Mouse (Mus musculus): Measurements from ENCODE around the gene Relch.

- TF ChIP-seq POLR2A (IDR thresholded peaks at IDR 0.05; ENCODE audit: control insufficient read depth in 1 of 2, insufficient read depth in 1 of 2, low read depth in 1 of 2, low read length in 2 of 2, poor library complexity in 1 of 2): no peak
- no peak for TF ChIP-seq CTCF (IDR thresholded peaks at IDR 0.05 in 2 of 3, conservative IDR thresholded peaks at IDR 0.05 in 1 of 3; ENCODE audit: control insufficient read depth in 1 of 3, insufficient read depth in 1 of 3, low read depth in 2 of 3, low read length in 3 of 3, poor library complexity in 1 of 3, severe bottlenecking in 1 of 3)
- no peak for TF ChIP-seq CHD1 (IDR thresholded peaks at IDR 0.05; ENCODE audit: low read depth, low read length)
- no peak for TF ChIP-seq MXI1 (IDR thresholded peaks at IDR 0.05; ENCODE audit: low read depth, low read length)
- TF ChIP-seq ZMIZ1 (IDR thresholded peaks at IDR 0.05; ENCODE audit: low read depth, low read length): no peak
- no peak for TF ChIP-seq HCFC1 (IDR thresholded peaks at IDR 0.05; ENCODE audit: low read depth, low read length)
These were observed 84.6 kb downstream of the Relch start for GRCm38 (mm10) chr1:105748091-105748799.
